In genomic region chr13:45516501-45517393, GRCm38 (mm10) we compare ENCODE assay signal across 7 mouse cellular contexts. TPM values are rescaled to one million over a fixed set of nuclear protein-coding genes. Genes with fewer than 3 reads are reported as not detected.
DNase-seq lines count a peak whose midpoint lies in the region; ATAC-seq and TF ChIP-seq lines count a peak whose summit lies in the region.

No protein-coding gene starts in this region.

- no peaks in the 10 kb centered on the region for H3K36me3 ChIP-seq in ES-E14 (ENCODE audit: control insufficient read depth, insufficient read depth, low read length, poor library complexity, severe bottlenecking)
- peaks cover 49% of the 10 kb centered on the region for H3K36me3 ChIP-seq in heart, embryonic 10.5 days
- peaks cover 5% of the 10 kb centered on the region; the same call in 1 of the 2 replicates for H3K36me3 ChIP-seq in kidney, embryonic 16.5 days (ENCODE audit: insufficient read depth, low read length)

- no peaks in the 10 kb centered on the region for H3K9me3 ChIP-seq in ES-E14 (ENCODE audit: control insufficient read depth, insufficient read depth, low read depth, low read length)
- no peaks in the 10 kb centered on the region for H3K9me3 ChIP-seq in heart, embryonic 10.5 days
- H3K9me3 ChIP-seq in kidney, embryonic 16.5 days (ENCODE audit: low read length), result no peaks in the 10 kb centered on the region

- peak; percentile 60 for DNase-seq in ES-E14 (ENCODE audit: low read depth, low spot score)
- DNase-seq in ZHBTc4 (ENCODE audit: low read depth, low spot score), result peak; percentile 83
- no peak for DNase-seq in heart, embryonic 10.5 days (ENCODE audit: low spot score)
- peak; percentile 48 for DNase-seq in mesoderm, embryonic 11.5 days (ENCODE audit: low read depth, low spot score)
- no peak for DNase-seq in left cerebral cortex, adult 11 months (ENCODE audit: low spot score)

- in situ Hi-C loops in ES-E14 (cut with MboI; ENCODE audit: low sequenced_read_pairs in 2 of 2, unreplicated experiment in 2 of 2), result no loop called here

- peak overlapping the region; percentile 29 to 32; a peak in 3 of 4 replicates for H3K4me3 ChIP-seq in ES-E14 (ENCODE audit: insufficient read depth in 1 of 2, low read depth in 1 of 2, low read length in 2 of 2, poor library complexity in 1 of 2, severe bottlenecking in 1 of 2)
- H3K4me3 ChIP-seq in heart, embryonic 10.5 days, result peak overlapping the region; percentile 45
- peak overlapping the region; percentile 20 for H3K4me3 ChIP-seq in kidney, embryonic 16.5 days (ENCODE audit: low read length)

- peak; percentile 65 for ATAC-seq in kidney, embryonic 16.5 days (ENCODE audit: low FRiP score, low TSS enrichment)
- ATAC-seq in frontal cortex, adult (ENCODE audit: low TSS enrichment), result no peak

- H3K4me2 ChIP-seq in kidney, embryonic 16.5 days (replicated peaks; ENCODE audit: low read depth, low read length), result peak overlapping the region; percentile 42

- H3K9ac ChIP-seq in ES-E14 (ENCODE audit: insufficient read depth, low read depth, low read length, poor library complexity, severe bottlenecking), result peak overlapping the region; percentile 37; the same call in 1 of the 2 replicates
- H3K9ac ChIP-seq in kidney, embryonic 16.5 days (replicated peaks; ENCODE audit: low read length), result peak overlapping the region; percentile 22; the same call in 1 of the 2 replicates

- no peaks in the 10 kb centered on the region for H3K27me3 ChIP-seq in heart, embryonic 10.5 days (ENCODE audit: insufficient read depth, poor library complexity, severe bottlenecking)
- no peaks in the 10 kb centered on the region for H3K27me3 ChIP-seq in kidney, embryonic 16.5 days (ENCODE audit: insufficient read depth, low read length)

- H3K27ac ChIP-seq in ES-E14 (ENCODE audit: insufficient read depth, low read depth, low read length, poor library complexity, severe bottlenecking), result no peak overlapping the region
- peak overlapping the region; percentile 76 for H3K27ac ChIP-seq in heart, embryonic 10.5 days
- H3K27ac ChIP-seq in kidney, embryonic 16.5 days (ENCODE audit: low read length), result peak overlapping the region; percentile 56

- peaks cover 2 to 14% of the 10 kb centered on the region in 2 experiments; a peak in 1 of 4 replicates for H3K4me1 ChIP-seq in ES-E14 (ENCODE audit: control insufficient read depth in 2 of 2, insufficient read depth in 2 of 2, low read length in 2 of 2, poor library complexity in 1 of 2)
- H3K4me1 ChIP-seq in heart, embryonic 10.5 days, result peaks cover 52% of the 10 kb centered on the region
- H3K4me1 ChIP-seq in kidney, embryonic 16.5 days (ENCODE audit: insufficient read depth, low read length), result peaks cover 49% of the 10 kb centered on the region

- 9% methylated on average over 24 of the region's 24 CpGs for WGBS in heart, embryonic 10.5 days
- 7% methylated on average over 24 of the region's 24 CpGs for WGBS in kidney, embryonic 16.5 days

TF ChIP-seq in ES-E14, 5 proteins besides CTCF, POLR2A, EP300 and RAD21:
- TF ChIP-seq ZNF384 (IDR thresholded peaks at IDR 0.05; ENCODE audit: low read depth, low read length) (no peak), CHD2 (IDR thresholded peaks at IDR 0.05; ENCODE audit: low read depth, low read length) (no peak), ZC3H11A (IDR thresholded peaks at IDR 0.05; ENCODE audit: borderline replicate concordance, low read depth, low read length) (no peak), HCFC1 (IDR thresholded peaks at IDR 0.05; ENCODE audit: borderline replicate concordance, insufficient read depth, low read length) (no peak), MAFK (IDR thresholded peaks at IDR 0.05; ENCODE audit: insufficient read depth, low read depth, low read length) (no peak)

RNA-seq across cellular contexts. Expression of gene Gmpr, which starts 9.5 kb away (rescaled TPM):
- 9.6 and 9.7 TPM in 2 replicates for total RNA-seq in ES-E14 (2012; rRNA removed)
- polyA plus RNA-seq in heart, embryonic 10.5 days (2016; fragmentation: Nextera tagmentation; extraction: Ambion mirVana), result 133 and 207 TPM in 2 replicates
- 56.6 and 62.4 TPM in 2 replicates for polyA plus RNA-seq in kidney, embryonic 16.5 days (2015; fragmentation: Nextera tagmentation; extraction: Ambion mirVana)

Comparison
In these comparisons a context has a peak if more than half of its experiments do, and no peak if none do; other contexts are left out.
1. DNase-seq: peak in ES-E14 (single experiment), ZHBTc4 (single experiment) and mesoderm, embryonic 11.5 days (single experiment); none in heart, embryonic 10.5 days (single experiment) and left cerebral cortex, adult 11 months (single experiment).
2. Peak in every context shown above with its lines, with median percentiles within 50 percentile points of each other: H3K4me3 ChIP-seq.